Mouse (Mus musculus): ENCODE results near the gene Gm10358. TPM values are rescaled to one million over a fixed set of nuclear protein-coding genes. Genes with fewer than 3 reads are reported as not detected.
"Not testable (repeated sequence)": the region's sequence is repeated elsewhere in the genome, so short reads cannot be mapped to it uniquely, and the experiment has no call there.

Gene Gm10358
- 0.14 and 0.23 TPM in 2 replicates for polyA plus RNA-seq (2015; fragmentation: Nextera tagmentation; extraction: Ambion mirVana)

DNA sequence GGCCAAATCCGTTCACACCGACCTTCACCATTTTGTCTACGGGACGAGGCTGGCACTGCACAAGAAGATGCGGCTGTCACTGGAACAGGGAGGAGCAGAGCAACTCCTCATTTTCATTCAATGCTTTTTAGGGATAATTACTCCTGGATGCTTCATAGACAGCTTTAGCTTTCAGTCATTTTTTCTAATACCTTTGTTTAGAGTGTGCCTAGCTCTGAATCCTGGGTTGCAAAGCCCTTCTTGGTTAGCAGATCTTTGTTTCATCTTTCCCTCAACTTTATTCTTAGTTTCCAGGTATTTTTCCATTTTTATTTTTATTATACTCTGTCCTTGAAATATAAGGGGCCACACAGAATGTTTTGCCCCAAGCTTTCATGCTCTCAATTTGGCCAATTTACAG, at the start of gene Gm10358:
Gene Gm10358, minus strand, starts transcription at position 101 of the 400 bp plus-strand sequence.
- WGBS, result 91% methylated on average over 5 of the region's 5 CpGs
- H3K4me3 ChIP-seq (replicated peaks), result no peak within 1 kb of the TSS
- H3K9me3 ChIP-seq (replicated peaks), result no peaks in the 10 kb centered on the region

DNA sequence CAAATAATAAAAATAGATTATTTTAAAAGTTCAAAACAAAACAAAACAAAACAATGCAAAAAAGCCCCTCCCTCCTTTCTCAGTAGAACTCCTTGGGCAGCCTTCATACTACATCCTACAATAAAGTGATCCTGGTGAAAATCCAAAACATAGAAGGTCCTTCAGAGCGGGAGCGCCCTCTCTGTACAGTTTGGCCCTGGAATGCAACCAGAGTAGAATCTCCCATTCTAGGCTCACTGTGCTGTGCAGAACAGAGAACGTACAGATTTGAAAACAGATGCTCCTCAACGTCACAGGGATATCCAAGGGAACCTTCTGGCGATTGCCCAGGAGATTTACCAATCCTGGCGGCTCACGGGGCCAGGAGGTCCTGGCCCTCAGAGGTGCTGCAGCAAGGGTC, 42.0 kb upstream of the Gm10358 start, which contains the start of gene Iqcm:
Gene Iqcm, plus strand, starts transcription at position 301 of the 400 bp plus-strand sequence.
- ATAC-seq (ENCODE audit: insufficient number of reproducible peaks, low FRiP score, low TSS enrichment, low read depth), result no peak
- Histone ChIP-seq H3K4me2 (replicated peaks) (no peak within 1 kb of the TSS), H3K27ac (replicated peaks) (no peak within 1 kb of the TSS), H3K27me3 (no peaks in the 10 kb centered on the region), H3K36me3 (no peaks in the 10 kb centered on the region), H3K9me3 (replicated peaks) (no peaks in the 10 kb centered on the region), H3K4me3 (replicated peaks) (no peak within 1 kb of the TSS), H3K4me1 (no peaks in the 10 kb centered on the region), H3K9ac (no peak within 1 kb of the TSS)
- WGBS, result 83% methylated on average over 7 of the region's 7 CpGs

More for the DNA sequence above, at the start of gene Gm10358:
- Histone ChIP-seq H3K27ac (replicated peaks) (no peak within 1 kb of the TSS), H3K4me2 (replicated peaks) (no peak within 1 kb of the TSS), H3K9ac (no peak within 1 kb of the TSS), H3K27me3 (no peaks in the 10 kb centered on the region), H3K36me3 (no peaks in the 10 kb centered on the region), H3K4me1 (no peaks in the 10 kb centered on the region)
- no peak for ATAC-seq (ENCODE audit: insufficient number of reproducible peaks, low FRiP score, low TSS enrichment, low read depth)

- not testable (repeated sequence) for H3K9ac ChIP-seq; H3K4me2 ChIP-seq (replicated peaks); H3K9me3 ChIP-seq (replicated peaks); H3K27ac ChIP-seq (replicated peaks); H3K27me3 ChIP-seq; H3K36me3 ChIP-seq; ATAC-seq (ENCODE audit: insufficient number of reproducible peaks, low FRiP score, low TSS enrichment, low read depth); H3K4me3 ChIP-seq (replicated peaks); H3K4me1 ChIP-seq
- WGBS, result 77% methylated on average over 3 of the region's 3 CpGs
Observed at GRCm38 (mm10) chr8:75415696-75416095, 9.3 kb upstream of the Gm10358 start.

GRCm38 (mm10) chr8:75384770-75385290, 21.6 kb downstream of the Gm10358 start:
- Histone ChIP-seq H3K9me3 (replicated peaks) (no peaks in the 10 kb centered on the region), H3K27me3 (no peaks in the 10 kb centered on the region), H3K36me3 (no peaks in the 10 kb centered on the region), H3K4me3 (replicated peaks) (no peak overlapping the region), H3K9ac (no peak overlapping the region), H3K4me1 (no peaks in the 10 kb centered on the region), H3K4me2 (replicated peaks) (no peak overlapping the region), H3K27ac (replicated peaks) (no peak overlapping the region)
- ATAC-seq (ENCODE audit: insufficient number of reproducible peaks, low FRiP score, low TSS enrichment, low read depth), result no peak
- 83% methylated on average over 4 of the region's 4 CpGs for WGBS

DNA sequence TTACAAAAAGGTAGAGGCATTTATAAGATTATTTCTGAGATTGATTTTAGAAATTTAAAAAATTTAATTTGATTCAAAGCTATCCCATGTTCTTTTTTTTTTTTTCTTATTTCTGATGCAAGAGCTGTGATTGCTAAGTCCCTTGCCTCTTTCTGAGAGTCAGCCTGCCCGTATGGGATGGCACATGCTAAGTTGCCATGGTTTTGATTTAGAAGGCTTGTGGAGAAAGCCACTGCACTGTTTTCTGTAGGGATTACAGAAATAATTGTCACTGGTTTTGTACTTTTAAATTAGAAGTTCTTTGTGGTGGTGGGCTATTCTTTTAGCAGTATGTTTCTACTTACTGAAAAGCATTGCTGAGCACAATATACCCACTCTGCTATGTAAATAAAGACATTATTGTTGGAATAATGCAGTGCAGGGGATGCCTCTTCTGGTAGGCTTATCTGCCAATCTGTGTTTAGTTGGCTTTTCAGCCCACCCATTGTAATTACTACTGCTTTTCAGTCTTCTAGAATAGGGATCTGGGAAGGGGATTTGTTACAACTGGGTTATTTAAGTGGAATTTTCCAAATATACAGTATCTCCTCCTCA, 30.8 kb downstream of the Gm10358 start:
- Histone ChIP-seq H3K9me3 (replicated peaks) (no peaks in the 10 kb centered on the region), H3K9ac (no peak overlapping the region), H3K27ac (replicated peaks) (no peak overlapping the region), H3K4me2 (replicated peaks) (no peak overlapping the region), H3K4me1 (no peaks in the 10 kb centered on the region), H3K4me3 (replicated peaks) (no peak overlapping the region), H3K27me3 (no peaks in the 10 kb centered on the region), H3K36me3 (no peaks in the 10 kb centered on the region)
- WGBS, result 33% methylated on average over 1 of the region's 1 CpGs
- ATAC-seq (ENCODE audit: insufficient number of reproducible peaks, low FRiP score, low TSS enrichment, low read depth), result no peak

DNA sequence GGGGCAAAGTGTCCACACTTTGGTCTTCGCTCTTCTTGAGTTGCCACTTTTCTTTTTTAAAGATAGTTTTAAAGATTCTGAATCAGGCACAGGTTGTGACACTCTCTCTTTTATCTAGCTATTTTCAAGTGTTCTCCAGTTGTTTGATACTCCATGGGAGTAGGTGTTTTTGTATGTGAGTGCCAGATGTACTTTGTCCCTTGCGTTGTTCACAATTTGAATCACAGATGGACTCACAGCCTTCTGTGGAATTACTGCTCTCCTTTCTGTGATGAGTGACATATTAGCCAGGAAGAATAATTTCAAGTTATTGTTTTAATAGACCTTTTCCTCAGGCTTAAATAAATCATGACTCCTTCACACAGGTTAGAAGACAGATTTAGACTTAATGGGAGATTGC, 34.4 kb downstream of the Gm10358 start:
- Histone ChIP-seq H3K27ac (replicated peaks) (no peak overlapping the region), H3K36me3 (no peaks in the 10 kb centered on the region)
- no peak for ATAC-seq (ENCODE audit: insufficient number of reproducible peaks, low FRiP score, low TSS enrichment, low read depth)

More for the DNA sequence above, 34.4 kb downstream of the Gm10358 start:
- Histone ChIP-seq H3K9me3 (replicated peaks) (no peaks in the 10 kb centered on the region), H3K4me3 (replicated peaks) (no peak overlapping the region), H3K4me2 (replicated peaks) (no peak overlapping the region), H3K4me1 (no peaks in the 10 kb centered on the region), H3K27me3 (no peaks in the 10 kb centered on the region), H3K9ac (no peak overlapping the region)
- 96% methylated on average over 2 of the region's 2 CpGs for WGBS

Other genes with a start within 250 kb of the Gm10358 start
- gene Rasd2, start 192.6 kb downstream of the Gm10358 start, polyA plus RNA-seq (2015; fragmentation: Nextera tagmentation; extraction: Ambion mirVana), result 0.88 and 1.4 TPM in 2 replicates
- gene Iqcm, start 42.1 kb upstream of the Gm10358 start, polyA plus RNA-seq (2015; fragmentation: Nextera tagmentation; extraction: Ambion mirVana), result not detected in 2 replicates

Measured in embryonic facial prominence, embryonic 15.5 days (tissue).